Mouse (Mus musculus) liver, embryonic 16.5 days (tissue): ENCODE measurements around the gene Ifrd2. TPM values are rescaled to one million over a fixed set of nuclear protein-coding genes. Genes with fewer than 3 reads are reported as not detected.

Experiments
- ATAC-seq: fragments of 200-750 bp; cut with Nextera tagmentation; 2 replicates; pipeline ENCODE4 v1.8.0; 2017; ENCODE audit warnings: low read depth, mild to moderate bottlenecking, moderate number of reproducible peaks, moderate library complexity
- H3K27ac ChIP-seq: fragments of 300-500 bp; sonication (generic); 2 replicates; pipeline ENCODE4 v1.5.1; 2014; ENCODE audit warnings: mild to moderate bottlenecking, low read length
- H3K27me3 ChIP-seq: fragments of 300-500 bp; sonication (generic); 2 replicates; pipeline ENCODE4 v1.6.1; 2014; ENCODE audit warnings: low read depth, low read length, mixed read lengths; ENCODE audit not compliant: control insufficient read depth, insufficient read depth
- H3K36me3 ChIP-seq: fragments of 300-500 bp; sonication (generic); 2 replicates; pipeline ENCODE4 v1.6.1; 2014; ENCODE audit warnings: mild to moderate bottlenecking; ENCODE audit not compliant: control insufficient read depth, insufficient read depth
- H3K4me1 ChIP-seq: fragments of 300-500 bp; sonication (generic); 2 replicates; pipeline ENCODE4 v1.6.1; 2014; ENCODE audit warnings: low read depth, low read length, mixed read lengths; ENCODE audit not compliant: control insufficient read depth
- H3K4me2 ChIP-seq: fragments of 300-500 bp; sonication (generic); 2 replicates; pipeline ENCODE4 v1.6.1; 2014; ENCODE audit warnings: low read depth, low read length, mixed read lengths
- H3K4me3 ChIP-seq: fragments of 300-500 bp; sonication (generic); 2 replicates; pipeline ENCODE4 v1.5.1; 2014; ENCODE audit warnings: low read depth, mild to moderate bottlenecking, low read length
- H3K9ac ChIP-seq: fragments of 300-500 bp; sonication (generic); 2 replicates; pipeline ENCODE4 v1.6.1; 2014; ENCODE audit warnings: low read depth, low read length
- H3K9me3 ChIP-seq: fragments of 300-500 bp; sonication (generic); replicated peaks from 2 replicates; pipeline ENCODE4 v1.6.1; 2016; ENCODE audit warnings: low read length; ENCODE audit not compliant: control insufficient read depth
- WGBS: fragments of 180-500 bp; shearing (Covaris S2); extraction: QIAGEN DNeasy Blood & Tissue Kit; methylation state at CpG from one replicate; pipeline ENCODE4 v1.1.7; 2014; ENCODE audit not compliant: insufficient replicate concordance; 5-methylcytosine and 5-hydroxymethylcytosine counted together
- polyA plus RNA-seq: library from polyadenylated mRNA; unstranded; fragments of >200 nt; fragmentation: Nextera tagmentation; extraction: Ambion mirVana; gene quantifications from 2 replicates; pipeline ENCODE4 v1.2.1, GENCODE M21; 2015

The Ifrd2 gene
- polyA plus RNA-seq, 1 experiment from 2014 or later, result 166 TPM

DNA sequence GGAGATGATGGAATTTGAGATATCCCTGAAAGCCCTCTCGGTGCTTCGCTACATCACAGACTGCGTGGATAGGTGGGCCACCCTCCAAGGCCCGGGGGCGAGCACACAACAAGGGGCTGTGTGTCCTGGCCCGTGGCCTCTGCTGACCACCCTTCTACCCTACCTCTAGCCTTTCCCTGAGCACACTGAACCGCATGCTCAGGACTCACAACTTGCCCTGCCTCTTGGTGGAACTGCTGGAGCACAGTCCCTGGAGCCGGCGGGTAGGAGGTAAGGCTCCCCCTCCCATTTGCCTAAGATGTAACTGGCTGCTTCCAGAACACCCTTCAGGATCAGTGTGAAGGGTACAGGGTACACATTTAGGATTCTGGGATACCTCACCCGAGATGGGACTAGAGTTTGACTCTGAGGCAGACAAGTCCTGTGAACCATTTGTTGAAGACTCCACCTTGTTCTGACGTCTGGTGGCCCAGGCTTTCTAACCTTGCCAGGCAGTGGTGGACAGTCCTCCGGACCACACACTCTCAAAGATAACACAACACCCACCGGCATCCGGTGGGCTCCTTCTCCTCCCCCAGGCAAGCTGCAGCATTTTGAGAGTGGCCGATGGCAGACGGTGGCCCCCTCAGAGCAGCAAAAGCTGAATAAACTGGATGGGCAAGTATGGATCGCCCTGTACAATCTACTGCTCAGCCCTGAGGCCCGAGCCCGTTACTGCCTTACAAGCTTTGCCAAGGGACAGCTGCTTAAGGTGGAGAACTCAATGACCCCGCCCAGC, 38.0 kb upstream of the Ifrd2 start:
- Histone ChIP-seq H3K9ac (no peak overlapping the region), H3K4me3 (no peak overlapping the region), H3K27ac (no peak overlapping the region), H3K27me3 (peaks cover 20% of the 10 kb centered on the region; the same call in 1 of the 2 replicates), H3K36me3 (no peaks in the 10 kb centered on the region; the same call in 1 of the 2 replicates), H3K9me3 (no peaks in the 10 kb centered on the region), H3K4me1 (peaks cover 44% of the 10 kb centered on the region), H3K4me2 (no peak overlapping the region)
- WGBS, result 73% methylated on average over 20 of the region's 20 CpGs
- ATAC-seq, result no peak

DNA sequence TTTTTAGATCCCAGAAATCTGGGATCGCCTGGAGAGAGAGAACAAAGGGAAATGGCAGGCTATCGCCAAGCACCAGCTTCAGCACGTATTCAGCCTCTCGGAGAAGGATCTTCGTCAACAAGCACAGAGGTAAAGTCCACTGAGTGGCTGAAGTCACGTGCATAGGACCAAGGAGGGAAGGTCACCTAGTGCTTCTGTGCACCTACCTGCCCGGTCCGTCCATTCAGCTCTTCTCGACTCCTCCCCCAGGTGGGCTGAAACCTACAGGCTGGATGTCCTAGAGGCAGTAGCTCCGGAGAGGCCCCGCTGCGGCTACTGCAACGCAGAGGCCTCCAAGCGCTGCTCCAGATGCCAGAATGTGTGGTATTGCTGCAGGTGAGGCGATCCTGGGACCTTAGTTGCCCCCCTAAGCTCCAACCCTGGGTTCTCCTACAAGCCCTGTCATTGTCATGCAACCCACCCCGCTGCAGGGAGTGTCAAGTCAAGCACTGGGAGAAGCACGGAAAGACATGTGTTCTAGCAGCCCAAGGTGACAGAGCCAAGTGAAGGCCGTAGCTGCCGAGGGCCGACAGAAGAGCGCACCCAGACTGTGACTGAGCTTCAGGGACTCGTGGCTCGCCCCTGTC, 36.8 kb upstream of the Ifrd2 start:
- Histone ChIP-seq H3K4me1 (peaks cover 46% of the 10 kb centered on the region), H3K9me3 (no peaks in the 10 kb centered on the region), H3K27me3 (peaks cover 20% of the 10 kb centered on the region; the same call in 1 of the 2 replicates), H3K4me2 (peak overlapping the region; percentile 83), H3K36me3 (no peaks in the 10 kb centered on the region), H3K27ac (no peak overlapping the region), H3K4me3 (peak overlapping the region; percentile 60), H3K9ac (peak overlapping the region; percentile 53)
- 44% methylated on average over 23 of the region's 23 CpGs for WGBS
- ATAC-seq, result no peak

DNA sequence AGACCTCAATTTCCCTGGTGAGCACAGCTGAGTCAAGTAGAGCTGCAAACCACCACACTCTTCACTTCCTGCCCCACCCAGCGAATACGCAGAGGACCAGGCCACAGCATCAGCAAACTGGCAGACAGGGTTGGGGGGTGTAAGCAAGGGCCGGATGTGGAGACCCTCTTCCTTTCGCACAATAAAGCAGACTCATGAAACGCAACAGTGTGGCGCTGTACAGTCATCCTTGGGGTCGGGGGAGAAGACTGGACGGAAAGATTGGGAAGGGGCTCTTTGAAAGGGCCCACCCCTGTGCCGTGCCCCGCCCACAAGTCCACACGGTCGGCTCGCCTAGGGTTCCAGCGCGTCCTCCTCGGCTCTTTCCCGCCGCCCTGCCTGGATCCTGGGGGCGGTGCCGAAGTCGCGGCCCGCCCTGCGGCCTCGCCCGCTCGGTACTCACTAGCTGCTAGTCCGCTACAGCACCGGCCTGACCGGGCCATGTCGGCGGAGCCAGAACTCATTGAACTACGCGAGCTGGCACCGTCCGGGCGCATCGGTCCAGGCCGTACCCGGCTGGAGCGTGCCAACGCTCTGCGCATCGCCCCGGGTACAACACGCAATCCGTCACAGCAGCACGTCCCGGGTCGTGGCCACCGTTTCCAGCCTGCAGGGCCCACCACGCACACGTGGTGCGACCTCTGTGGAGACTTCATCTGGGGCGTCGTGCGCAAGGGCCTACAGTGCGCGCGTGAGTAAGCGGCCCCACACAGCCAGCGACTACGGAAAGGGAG, 36.1 kb upstream of the Ifrd2 start, which contains the start of gene Rassf1:
Gene Rassf1 (plus strand): TSS at position 439 of the 773 bp plus-strand sequence.
- Histone ChIP-seq H3K4me1 (peaks cover 50% of the 10 kb centered on the region), H3K27ac (no peak within 1 kb of the TSS)

DNA sequence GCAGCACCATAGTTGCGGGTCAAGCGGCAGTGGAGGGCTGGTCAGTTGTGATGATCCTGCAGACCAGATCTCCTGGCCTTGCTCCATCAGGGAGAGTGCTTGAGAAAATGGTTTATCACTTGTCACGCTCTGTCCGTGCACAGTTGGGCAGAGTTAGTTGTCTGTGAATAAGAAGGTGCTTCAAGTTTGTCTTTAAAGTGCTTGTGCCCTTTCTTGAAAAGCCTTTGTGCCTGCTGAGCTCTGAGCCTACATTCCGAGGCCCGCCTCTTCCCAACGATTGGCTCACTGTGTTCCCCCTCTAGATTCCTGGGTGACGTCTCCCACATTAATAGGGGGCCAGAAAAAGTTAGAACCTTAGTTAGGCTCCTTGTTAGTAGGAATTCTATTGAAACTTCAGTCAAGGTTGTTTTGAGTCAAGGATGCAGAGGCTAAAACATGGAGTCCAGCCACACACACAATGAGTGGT, 35.5 kb upstream of the Ifrd2 start:
- H3K9me3 ChIP-seq, result no peaks in the 10 kb centered on the region
- peak overlapping the region; percentile 53 for H3K9ac ChIP-seq
- peaks cover 50% of the 10 kb centered on the region for H3K4me1 ChIP-seq
- no peak overlapping the region for H3K27ac ChIP-seq
- peak overlapping the region; percentile 83 for H3K4me2 ChIP-seq
- no peaks in the 10 kb centered on the region for H3K36me3 ChIP-seq
- 32% methylated on average over 8 of the region's 8 CpGs for WGBS
- H3K27me3 ChIP-seq, result peaks cover 20% of the 10 kb centered on the region; the same call in 1 of the 2 replicates
- H3K4me3 ChIP-seq, result peak overlapping the region; percentile 60
- ATAC-seq, result no peak

More for the DNA sequence above, 36.1 kb upstream of the Ifrd2 start, which contains the start of gene Rassf1:
- ATAC-seq, result peak; percentile 36
- Histone ChIP-seq H3K36me3 (no peaks in the 10 kb centered on the region), H3K27me3 (peaks cover 20% of the 10 kb centered on the region; the same call in 1 of the 2 replicates), H3K4me2 (peak within 1 kb of the TSS; percentile 83), H3K9ac (peak within 1 kb of the TSS; percentile 53), H3K4me3 (peak within 1 kb of the TSS; percentile 60), H3K9me3 (no peaks in the 10 kb centered on the region)
- WGBS, result 2% methylated on average over 63 of the region's 63 CpGs

DNA sequence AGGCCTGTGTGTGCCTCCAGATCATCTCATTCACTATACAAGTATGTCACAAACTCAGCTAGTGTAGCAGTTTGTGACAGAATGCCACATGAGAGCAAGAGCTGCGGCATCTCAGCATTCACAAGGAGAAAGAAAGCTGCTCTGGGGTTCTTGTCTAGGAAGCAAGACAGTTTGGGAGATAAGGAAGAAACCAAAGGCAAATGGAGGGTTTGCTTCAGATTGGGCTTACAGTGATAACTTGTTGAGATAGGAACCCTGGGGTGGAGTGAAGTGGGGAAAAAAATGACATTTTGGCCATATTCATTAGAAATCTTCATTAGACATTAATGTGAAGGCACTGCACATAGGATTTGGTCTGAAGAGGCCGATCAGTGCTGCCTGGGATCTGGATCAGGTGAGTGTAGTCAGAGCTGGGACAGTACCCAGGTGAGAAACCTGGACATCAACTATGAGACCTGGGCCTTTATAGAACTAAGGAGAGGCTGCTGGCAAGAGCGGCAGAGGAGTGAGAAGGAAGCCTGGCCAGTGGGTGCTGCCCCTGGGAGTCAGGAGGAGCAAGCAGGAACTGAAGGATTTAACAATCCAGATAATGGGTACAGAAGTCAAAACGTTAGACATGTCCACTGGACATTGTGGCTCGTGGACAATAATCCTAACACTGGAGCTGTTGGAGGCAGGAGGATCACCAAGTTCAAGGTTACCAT, 34.6 kb upstream of the Ifrd2 start:
- H3K27me3 ChIP-seq, result peaks cover 20% of the 10 kb centered on the region; the same call in 1 of the 2 replicates
- no peak for ATAC-seq
- H3K9ac ChIP-seq, result no peak overlapping the region
- H3K9me3 ChIP-seq, result no peaks in the 10 kb centered on the region
- 49% methylated on average over 5 of the region's 5 CpGs for WGBS
- H3K4me3 ChIP-seq, result no peak overlapping the region
- peaks cover 46% of the 10 kb centered on the region for H3K4me1 ChIP-seq
- H3K27ac ChIP-seq, result no peak overlapping the region
- no peak overlapping the region for H3K4me2 ChIP-seq
- H3K36me3 ChIP-seq, result peaks cover 6% of the 10 kb centered on the region

DNA sequence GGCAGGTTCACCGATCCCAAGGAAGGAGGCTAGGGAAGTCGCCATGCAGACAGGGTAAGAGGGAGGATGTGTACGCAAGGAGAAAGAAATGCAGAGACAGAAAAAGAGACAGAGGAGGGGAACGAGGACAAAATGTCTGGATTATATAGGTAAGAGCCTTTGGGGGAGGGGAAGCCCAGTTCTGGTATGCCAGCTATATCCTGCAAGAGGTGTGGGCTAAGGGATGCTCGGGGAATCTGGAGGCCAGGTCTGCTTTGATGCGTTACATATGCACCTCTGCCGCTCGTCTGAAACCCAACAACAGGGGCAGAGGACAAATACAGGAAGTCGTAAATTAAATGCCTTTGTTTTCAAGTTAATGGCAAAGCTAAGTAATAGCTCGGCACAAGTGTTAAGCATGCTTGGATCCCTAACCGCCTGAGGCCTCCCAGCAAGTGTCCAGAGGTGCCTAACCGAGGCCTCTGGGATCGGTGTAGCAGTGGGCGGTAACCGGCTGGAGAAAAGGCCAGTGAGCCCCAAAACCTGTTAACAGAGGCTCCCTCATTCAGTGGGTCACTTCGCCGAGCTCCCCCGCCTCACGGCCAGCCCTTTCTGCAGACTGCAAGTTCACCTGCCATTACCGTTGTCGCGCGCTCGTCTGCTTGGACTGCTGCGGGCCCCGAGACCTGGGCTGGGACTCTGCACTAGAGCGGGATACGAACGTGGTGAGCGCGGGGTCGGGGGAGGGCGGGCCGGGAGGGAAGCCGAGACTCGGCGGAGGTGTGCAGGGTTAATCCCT, 33.7 kb upstream of the Ifrd2 start:
- Histone ChIP-seq H3K36me3 (peaks cover 13% of the 10 kb centered on the region), H3K4me2 (peak overlapping the region; percentile 93), H3K4me3 (peak overlapping the region; percentile 80), H3K9ac (peak overlapping the region; percentile 69), H3K27me3 (peaks cover 20% of the 10 kb centered on the region; the same call in 1 of the 2 replicates), H3K27ac (peak overlapping the region; percentile 37), H3K9me3 (no peaks in the 10 kb centered on the region), H3K4me1 (peaks cover 46% of the 10 kb centered on the region)
- ATAC-seq, result peak; percentile 19
- WGBS, result 4% methylated on average over 37 of the region's 37 CpGs

DNA sequence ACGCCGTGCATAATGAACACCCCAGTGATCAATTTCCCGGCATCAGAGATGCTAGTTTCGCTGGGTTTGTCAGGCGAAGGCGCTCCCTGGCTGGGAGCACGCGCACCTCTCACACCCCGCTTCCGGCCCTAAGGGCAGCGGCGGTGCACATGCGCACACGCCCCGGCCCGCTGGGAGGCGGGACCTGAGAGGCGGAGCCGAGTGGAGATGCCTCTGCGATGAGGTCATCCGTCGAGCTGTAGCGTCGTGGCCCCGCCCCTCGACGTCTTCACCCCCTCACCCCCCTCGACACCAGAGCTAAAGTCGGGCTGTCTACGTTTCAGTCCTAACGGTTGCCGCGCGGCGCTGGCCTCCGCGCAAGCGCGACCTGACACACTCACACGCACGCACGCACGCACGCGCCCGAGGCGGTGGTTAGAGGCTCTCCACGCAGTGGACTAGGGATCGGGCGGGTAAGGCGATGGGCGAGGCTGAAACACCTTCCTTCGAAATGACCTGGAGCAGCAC, 33.1 kb upstream of the Ifrd2 start:
- Histone ChIP-seq H3K36me3 (peaks cover 19% of the 10 kb centered on the region), H3K9ac (peak overlapping the region; percentile 94), H3K4me2 (peak overlapping the region; percentile 93), H3K4me3 (peak overlapping the region; percentile 80), H3K4me1 (peaks cover 46% of the 10 kb centered on the region), H3K27me3 (peaks cover 18% of the 10 kb centered on the region; the same call in 1 of the 2 replicates), H3K27ac (peak overlapping the region; percentile 94), H3K9me3 (no peaks in the 10 kb centered on the region)
- WGBS, result under 1% methylated on average over 53 of the region's 53 CpGs
- peak; percentile 88 for ATAC-seq
